Mouse (Mus musculus): ENCODE data around the gene Tmem131l.
"Not testable (repeated sequence)": the region's sequence is repeated elsewhere in the genome, so short reads cannot be mapped to it uniquely, and the experiment has no call there.

Tmem131l gene

GRCm38 (mm10) chr3:83867026-83867425, 172.9 kb downstream of the Tmem131l start:
- not testable (repeated sequence) for DNase-seq (ENCODE audit: low spot score in 2 of 2)

DNA sequence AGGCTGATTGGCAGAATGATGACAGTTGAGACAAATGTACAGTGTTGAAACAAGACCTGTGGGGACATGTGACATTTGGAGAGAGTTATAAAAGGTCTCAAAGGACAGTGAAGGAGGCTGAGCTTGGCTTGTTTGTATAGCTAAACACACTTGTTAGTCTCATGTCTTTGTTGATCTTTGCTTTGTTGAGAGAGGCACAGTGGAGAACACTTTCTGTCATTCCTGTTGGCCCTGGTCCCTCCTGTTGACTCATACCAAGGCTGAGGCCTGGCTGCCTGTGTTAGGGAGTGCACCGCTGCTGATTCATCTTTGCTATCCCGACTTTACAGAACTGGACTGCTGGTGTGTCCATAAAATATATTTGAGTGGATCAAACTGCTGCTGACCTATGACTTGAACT, 174.8 kb downstream of the Tmem131l start:
- DNase-seq (ENCODE audit: low spot score in 2 of 2) = no peak

DNA sequence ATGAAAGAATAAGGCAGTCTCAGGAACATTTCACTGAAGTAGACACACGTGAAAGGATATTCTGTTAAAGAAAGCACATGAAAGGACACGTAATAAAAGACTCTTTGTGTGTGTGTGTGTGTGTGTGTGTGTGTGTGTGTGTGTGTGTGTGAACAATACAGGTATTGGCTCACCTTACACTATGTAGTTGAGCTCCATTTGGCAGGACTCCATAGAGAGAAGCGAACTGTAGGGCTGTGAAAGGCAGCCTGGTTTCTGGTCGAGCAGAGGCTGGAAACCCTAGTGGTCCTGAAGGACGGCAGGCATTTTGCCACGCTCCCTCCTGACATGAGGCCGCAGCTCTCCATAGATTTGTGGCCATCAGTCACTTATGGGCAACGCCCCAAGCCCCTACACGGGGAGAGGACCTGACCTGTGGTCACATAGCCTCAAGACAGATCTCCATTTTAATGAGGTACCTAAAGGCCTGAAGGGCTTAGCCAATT, 175.9 kb downstream of the Tmem131l start:
- no peak for DNase-seq (ENCODE audit: low spot score in 2 of 2)

DNA sequence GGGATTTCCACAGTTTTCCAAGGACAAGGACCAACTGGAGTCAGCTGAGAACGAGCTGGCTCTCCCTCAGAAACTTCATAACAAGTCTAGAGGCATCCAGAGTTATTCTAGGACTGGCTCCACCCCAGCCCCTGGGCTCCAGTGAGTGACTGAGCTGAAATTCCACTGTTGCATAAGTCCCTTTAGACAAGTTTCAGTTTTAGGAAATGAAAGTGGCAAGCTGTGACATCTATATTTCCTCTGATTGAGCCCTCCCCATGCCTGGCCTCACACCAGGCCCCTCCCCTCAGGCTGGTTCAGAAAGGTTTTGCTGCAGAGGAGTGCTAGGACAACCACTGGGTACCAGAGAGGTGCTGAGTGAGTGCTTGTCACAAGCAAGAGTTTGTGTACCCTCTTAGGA, 177.0 kb downstream of the Tmem131l start:
- peak; percentile 10 to 25 for DNase-seq (ENCODE audit: low spot score in 2 of 2)

- DNase-seq (ENCODE audit: low spot score in 2 of 2) = no peak
These were observed 180.4 kb downstream of the Tmem131l start for GRCm38 (mm10) chr3:83859595-83859994.

GRCm38 (mm10) chr3:83859071-83859470, 180.9 kb downstream of the Tmem131l start:
- DNase-seq (ENCODE audit: low spot score in 2 of 2) = no peak

DNA sequence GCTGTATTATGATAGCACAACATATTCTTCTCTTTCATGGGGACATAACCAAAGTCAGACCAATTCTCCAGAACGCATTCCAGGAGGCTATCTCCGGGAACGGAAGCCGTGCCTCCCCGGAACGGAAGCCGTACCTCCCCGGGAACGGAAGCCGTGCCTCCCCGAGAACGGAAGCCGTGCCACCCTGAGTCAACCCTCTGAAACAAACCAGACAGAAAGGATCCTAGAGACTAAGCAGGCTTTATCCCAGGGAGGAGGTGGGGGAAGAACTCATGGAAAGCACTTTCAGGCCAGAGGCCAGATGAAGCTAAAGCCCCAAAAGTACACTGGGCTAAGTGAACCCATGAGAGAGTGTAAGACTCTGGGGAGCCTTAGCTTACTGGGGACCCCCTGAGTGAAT, 182.4 kb downstream of the Tmem131l start:
- no peak for DNase-seq (ENCODE audit: low spot score in 2 of 2)

GRCm38 (mm10) chr3:83855643-83856042, 184.3 kb downstream of the Tmem131l start:
- DNase-seq (ENCODE audit: low spot score in 2 of 2) = no peak

- DNase-seq (ENCODE audit: low spot score in 2 of 2) = no peak
These were observed 190.6 kb downstream of the Tmem131l start for GRCm38 (mm10) chr3:83849341-83849740.

Data from frontal cortex, postnatal 25 days (tissue).